ENCODE assay signal across 25 mouse cellular contexts in genomic region chr6:24628499-24628898, GRCm38 (mm10). TPM values are rescaled to one million over a fixed set of nuclear protein-coding genes. Genes with fewer than 3 reads are reported as not detected.
"Had no signal": no experiment of that assay in that cellular context is flagged by ENCODE, and none has a peak within 500 bp of the region (broad histone marks: within the 10 kb centered on the region; RNA-seq: fewer than 3 reads in every experiment).

No protein-coding gene starts in this region.

- H3K9ac ChIP-seq: limb, embryonic 12.5 days; liver, embryonic 13.5 days; liver, postnatal 0 days; lung, embryonic 15.5 days; neural tube, embryonic 12.5 days had no signal

- H3K4me3 ChIP-seq: left cerebral cortex, adult 2 months; limb, embryonic 12.5 days; liver, embryonic 13.5 days; lung, embryonic 15.5 days; neural tube, embryonic 12.5 days had no signal

- DNase-seq: kidney, adult 18-20 months; kidney, postnatal 10 days; kidney, postnatal 4 days; liver; liver, embryonic 13.5 days; liver, postnatal 0 days; lung, postnatal 14 days; midbrain, embryonic 14.5 days; retina, postnatal 1 day; right cerebral cortex, postnatal 4 days; spleen, adult 18-20 months; thymus, adult 18-20 months; thymus, postnatal 14 days had no signal

- H3K4me1 ChIP-seq: limb, embryonic 12.5 days; lung, embryonic 15.5 days; neural tube, embryonic 12.5 days had no signal

- H3K27me3 ChIP-seq: limb, embryonic 12.5 days; liver, embryonic 13.5 days; lung, embryonic 15.5 days; neural tube, embryonic 12.5 days had no signal

- H3K4me2 ChIP-seq: limb, embryonic 12.5 days; liver, embryonic 13.5 days; lung, embryonic 15.5 days; neural tube, embryonic 12.5 days had no signal

- H3K27ac ChIP-seq: left cerebral cortex, adult 2 months; limb, embryonic 12.5 days; liver, embryonic 13.5 days; lung, embryonic 15.5 days; macrophage; neural tube, embryonic 12.5 days had no signal

- H3K9me3 ChIP-seq: limb, embryonic 12.5 days; liver, embryonic 13.5 days; lung, embryonic 15.5 days; neural tube, embryonic 12.5 days had no signal

RNA-seq across cellular contexts. Expression of gene Lmod2, which starts 30.9 kb away (rescaled TPM):
- total RNA-seq: layer of hippocampus, adult 8-10 months; layer of hippocampus, postnatal 25 days; left cerebral cortex, adult 2 months; left cerebral cortex, postnatal 14 days; megakaryocyte-erythroid progenitor cell, adult 5-6 weeks; neutrophil, adult 5-6 weeks had no signal
- polyA plus RNA-seq: kidney, embryonic 14.5 days; limb, embryonic 12.5 days; macrophage; midbrain, embryonic 14.5 days; neural tube, embryonic 12.5 days; stomach, embryonic 14.5 days had no signal
